Mouse (Mus musculus): ENCODE measurements around the gene Shisa3.

DNA sequence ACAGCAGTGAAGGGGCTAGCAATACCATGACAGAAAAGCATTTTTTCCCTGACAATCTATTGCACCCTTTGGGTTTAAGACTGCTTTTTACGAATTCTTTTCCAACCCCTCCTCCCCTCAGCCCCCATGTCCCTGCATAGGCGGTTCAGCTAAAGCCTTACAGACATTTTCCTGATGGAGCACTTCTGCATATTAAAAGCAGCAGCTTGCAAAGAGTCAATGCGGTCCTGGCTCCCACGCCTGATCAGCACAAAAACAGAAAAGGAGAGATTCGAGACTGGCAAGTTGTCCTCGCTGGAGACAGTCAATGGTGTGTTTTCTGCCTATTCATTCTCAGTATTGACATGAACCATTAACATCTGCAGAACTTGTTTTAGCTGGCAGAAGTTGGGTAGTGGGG is 55.0 kb downstream of the Shisa3 start:
- TF ChIP-seq CTCF (IDR thresholded peaks at IDR 0.05; ENCODE audit: insufficient read depth, low read depth, low read length), result no peak
- no peak for TF ChIP-seq POLR2A (IDR thresholded peaks at IDR 0.05; ENCODE audit: insufficient read depth, low read depth, low read length)

All from olfactory bulb, adult 2 months (tissue).